Mouse (Mus musculus) stomach, embryonic 14.5 days (tissue): ENCODE data around the gene Spout1. TPM values are rescaled to one million over a fixed set of nuclear protein-coding genes. Genes with fewer than 3 reads are reported as not detected.

Source experiments
- ATAC-seq: fragments of 200-750 bp; cut with Nextera tagmentation; 2 replicates; pipeline ENCODE4 v1.8.0; 2017; ENCODE audit warnings: low read depth, moderate TSS enrichment; ENCODE audit not compliant: insufficient number of reproducible peaks, insufficient read depth, low FRiP score
- H3K27ac ChIP-seq: fragments of 300-500 bp; sonication (generic); 2 replicates; pipeline ENCODE4 v1.5.1; 2014; ENCODE audit warnings: mild to moderate bottlenecking, low read length, moderate library complexity, mixed read lengths
- H3K27me3 ChIP-seq: fragments of 300-500 bp; sonication (generic); 2 replicates; pipeline ENCODE4 v1.6.1; 2014; ENCODE audit warnings: low read length, control low read depth, mixed read lengths; ENCODE audit not compliant: control insufficient read depth, insufficient read depth
- H3K36me3 ChIP-seq: fragments of 300-500 bp; sonication (generic); 2 replicates; pipeline ENCODE4 v1.6.1; 2014; ENCODE audit warnings: mild to moderate bottlenecking, control low read depth, low read length, moderate library complexity, mixed read lengths; ENCODE audit not compliant: control insufficient read depth, insufficient read depth
- H3K4me1 ChIP-seq: fragments of 300-500 bp; sonication (generic); 2 replicates; pipeline ENCODE4 v1.6.1; 2014; ENCODE audit warnings: low read length, control low read depth, mixed read lengths; ENCODE audit not compliant: control insufficient read depth, insufficient read depth
- H3K4me2 ChIP-seq: fragments of 300-500 bp; sonication (generic); replicated peaks from 2 replicates; pipeline ENCODE4 v1.6.1; 2014; ENCODE audit warnings: low read depth, low read length, control low read depth
- H3K4me3 ChIP-seq: fragments of 300-500 bp; sonication (generic); 2 replicates; pipeline ENCODE4 v1.5.1; 2014; ENCODE audit warnings: low read depth, low read length, control low read depth
- H3K9ac ChIP-seq: fragments of 300-500 bp; sonication (generic); replicated peaks from 2 replicates; pipeline ENCODE4 v1.6.1; 2014; ENCODE audit warnings: low read depth, mild to moderate bottlenecking, control low read depth, low read length, moderate library complexity, mixed read lengths
- H3K9me3 ChIP-seq: fragments of 300-500 bp; sonication (generic); 2 replicates; pipeline ENCODE4 v1.6.1; 2016; ENCODE audit warnings: low read depth, low read length, control low read depth; ENCODE audit not compliant: control insufficient read depth
- WGBS: fragments of 180-500 bp; shearing (Covaris S2); extraction: QIAGEN DNeasy Blood & Tissue Kit; methylation state at CpG from one replicate; pipeline ENCODE4 v1.1.7; 2014; 5-methylcytosine and 5-hydroxymethylcytosine counted together
- polyA plus RNA-seq: library from polyadenylated mRNA; unstranded; fragments of >200 nt; fragmentation: Nextera tagmentation; extraction: Ambion mirVana; gene quantifications from 2 replicates; pipeline ENCODE4 v1.2.1, GENCODE M21; 2014

Gene Spout1
- polyA plus RNA-seq, 1 experiment from 2014 or later = 63.6 TPM

DNA sequence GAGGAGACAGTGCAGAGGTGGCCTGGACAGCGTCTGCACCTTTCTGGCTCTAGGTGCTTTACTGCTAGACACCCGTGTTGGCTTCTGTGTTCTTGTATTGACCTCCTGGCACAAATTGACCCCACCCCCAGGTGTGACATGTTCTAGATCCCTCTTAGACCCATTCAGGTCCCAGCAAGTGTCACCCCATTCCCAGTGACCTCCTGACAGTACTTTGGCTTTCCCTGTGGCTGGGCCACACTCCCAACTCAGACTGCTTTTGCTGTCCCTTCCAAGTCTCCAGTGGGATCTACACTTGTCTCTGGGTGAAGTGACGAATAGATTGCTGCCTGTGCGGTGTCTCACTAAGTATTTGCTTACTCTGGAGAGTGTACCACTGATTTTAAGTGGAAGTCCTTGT lies 29.1 kb upstream of the Spout1 start:
- H3K9ac ChIP-seq = no peak overlapping the region
- no peak for ATAC-seq
- H3K4me2 ChIP-seq = no peak overlapping the region
- H3K27ac ChIP-seq = no peak overlapping the region
- no peaks in the 10 kb centered on the region for H3K36me3 ChIP-seq
- H3K4me1 ChIP-seq = peaks cover 11% of the 10 kb centered on the region
- H3K27me3 ChIP-seq = no peaks in the 10 kb centered on the region
- no peak overlapping the region for H3K4me3 ChIP-seq
- H3K9me3 ChIP-seq = no peaks in the 10 kb centered on the region
- 81% methylated on average over 4 of the region's 4 CpGs for WGBS

DNA sequence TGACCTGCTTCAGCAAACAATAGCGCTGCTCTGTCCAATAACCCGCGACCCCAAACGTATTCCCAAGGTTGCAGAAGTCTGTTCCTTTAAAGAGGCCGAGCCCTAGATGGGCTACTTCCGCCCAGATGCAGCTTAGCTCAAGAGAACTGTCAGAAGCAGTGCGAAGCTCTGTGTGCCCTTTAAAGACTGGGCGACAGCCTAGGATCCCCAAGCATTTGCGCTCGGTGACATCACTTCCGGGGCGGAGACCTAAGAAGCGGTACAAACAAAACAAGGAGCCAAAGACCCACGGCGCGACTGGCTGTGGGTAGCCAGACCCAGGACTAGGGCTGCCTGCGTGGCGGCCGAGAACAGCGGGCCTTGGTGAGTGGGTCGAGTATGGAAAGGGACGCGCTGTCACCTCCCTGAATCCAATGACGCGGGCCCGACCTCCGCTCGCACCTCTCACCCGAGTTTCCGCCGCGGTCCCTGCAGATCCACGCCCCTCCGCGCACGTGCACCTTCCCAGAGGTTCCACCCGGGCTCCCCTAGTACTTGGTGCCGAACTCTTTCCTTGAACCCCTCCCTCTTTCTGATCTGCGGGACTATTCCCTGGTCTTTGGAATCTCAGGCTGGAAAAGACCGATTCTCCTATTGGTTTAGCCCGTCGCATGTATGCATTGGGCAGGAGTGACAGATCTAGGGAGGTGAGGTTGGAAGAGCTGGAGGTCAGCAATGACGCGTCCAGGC lies 27.5 kb upstream of the Spout1 start, which contains the start of gene Kyat1:
Kyat1 (minus strand) TSS at position 219 of the 729 bp plus-strand sequence.
- Histone ChIP-seq H3K9me3 (no peaks in the 10 kb centered on the region), H3K27ac (peak within 1 kb of the TSS; percentile 52; the same call in 1 of the 2 replicates), H3K4me3 (peak within 1 kb of the TSS; percentile 43), H3K4me2 (peak within 1 kb of the TSS; percentile 46), H3K27me3 (no peaks in the 10 kb centered on the region), H3K4me1 (peaks cover 11% of the 10 kb centered on the region), H3K36me3 (no peaks in the 10 kb centered on the region), H3K9ac (peak within 1 kb of the TSS; percentile 72)
- ATAC-seq = peak; percentile 91
- under 1% methylated on average over 44 of the region's 44 CpGs for WGBS

DNA sequence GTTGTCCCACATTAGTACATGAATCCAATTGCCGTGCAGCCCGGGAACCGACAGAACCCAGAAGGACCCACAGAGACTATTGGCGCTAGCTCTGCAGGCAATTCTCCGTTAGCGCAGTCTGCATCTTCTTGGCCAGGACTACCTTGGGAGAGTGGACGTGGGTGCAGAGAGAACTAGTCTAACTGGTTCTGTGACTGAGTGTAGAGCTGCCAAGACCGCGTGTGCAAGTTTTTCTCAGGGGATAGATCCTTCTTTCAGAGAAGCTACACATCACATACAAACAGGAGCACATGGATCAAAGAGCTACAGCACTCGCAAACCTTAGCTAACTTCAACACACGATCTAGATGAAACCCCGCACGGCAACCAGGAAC lies 27.0 kb upstream of the Spout1 start:
- Histone ChIP-seq H3K27ac (peak overlapping the region; percentile 52; the same call in 1 of the 2 replicates), H3K27me3 (no peaks in the 10 kb centered on the region), H3K9me3 (no peaks in the 10 kb centered on the region), H3K9ac (peak overlapping the region; percentile 72), H3K4me1 (peaks cover 13% of the 10 kb centered on the region), H3K36me3 (no peaks in the 10 kb centered on the region), H3K4me2 (peak overlapping the region; percentile 46), H3K4me3 (peak overlapping the region; percentile 43)
- peak; percentile 71 for ATAC-seq
- under 1% methylated on average over 13 of the region's 13 CpGs for WGBS

DNA sequence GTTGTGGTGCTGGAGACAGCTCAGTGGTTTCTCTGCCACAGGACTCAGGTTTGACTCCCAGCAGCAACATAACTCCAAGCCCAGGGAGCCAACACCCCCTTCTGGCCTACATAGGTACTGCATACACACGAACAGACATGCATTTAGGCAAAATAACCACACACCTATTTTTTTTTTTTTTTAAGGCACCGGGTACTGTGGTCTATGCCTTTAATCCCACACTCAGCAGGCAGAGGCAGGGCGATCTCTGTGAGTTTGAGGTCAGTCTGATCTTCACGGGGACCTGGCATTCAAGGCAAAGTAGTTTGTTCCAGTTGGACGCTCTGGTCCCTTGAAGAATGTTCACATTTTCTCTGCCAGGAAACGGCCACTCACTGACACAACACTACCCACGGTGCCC lies 25.2 kb upstream of the Spout1 start:
- Histone ChIP-seq H3K4me1 (peaks cover 13% of the 10 kb centered on the region), H3K27me3 (no peaks in the 10 kb centered on the region), H3K4me3 (no peak overlapping the region), H3K27ac (no peak overlapping the region), H3K9me3 (no peaks in the 10 kb centered on the region), H3K4me2 (no peak overlapping the region), H3K36me3 (no peaks in the 10 kb centered on the region), H3K9ac (no peak overlapping the region)
- no peak for ATAC-seq
- WGBS = 75% methylated on average over 7 of the region's 7 CpGs

DNA sequence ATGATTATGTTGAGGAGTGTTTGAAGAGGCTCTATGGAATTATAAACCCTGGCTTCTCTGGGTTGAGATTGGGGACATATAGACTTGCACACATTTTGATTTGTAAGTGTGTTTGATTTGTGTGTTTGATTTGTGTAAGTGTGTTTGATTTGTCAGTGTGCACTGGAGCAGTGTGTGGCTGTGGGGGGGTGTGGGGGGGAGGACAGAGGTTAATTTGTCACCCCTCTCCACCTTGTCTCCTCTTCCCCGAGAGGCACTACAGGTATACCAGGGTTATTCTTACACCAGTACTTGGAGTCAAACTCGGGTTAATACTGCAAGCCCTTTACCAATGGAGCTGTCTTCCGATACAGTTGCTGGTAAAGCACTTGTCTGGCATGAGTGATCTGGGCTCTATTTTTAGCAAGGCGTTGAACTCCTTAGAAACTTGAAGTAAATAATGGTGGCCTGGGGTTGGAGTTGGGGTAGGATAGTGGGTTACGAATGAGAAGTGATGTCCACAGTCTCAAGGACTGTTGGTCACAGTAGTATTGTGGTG lies 22.2 kb upstream of the Spout1 start:
- Histone ChIP-seq H3K9me3 (no peaks in the 10 kb centered on the region), H3K4me2 (no peak overlapping the region), H3K4me1 (peaks cover 10% of the 10 kb centered on the region), H3K36me3 (no peaks in the 10 kb centered on the region), H3K27ac (peak overlapping the region; percentile 39; the same call in 1 of the 2 replicates), H3K4me3 (no peak overlapping the region), H3K27me3 (no peaks in the 10 kb centered on the region), H3K9ac (no peak overlapping the region)
- ATAC-seq = no peak
- 57% methylated on average over 5 of the region's 5 CpGs for WGBS

DNA sequence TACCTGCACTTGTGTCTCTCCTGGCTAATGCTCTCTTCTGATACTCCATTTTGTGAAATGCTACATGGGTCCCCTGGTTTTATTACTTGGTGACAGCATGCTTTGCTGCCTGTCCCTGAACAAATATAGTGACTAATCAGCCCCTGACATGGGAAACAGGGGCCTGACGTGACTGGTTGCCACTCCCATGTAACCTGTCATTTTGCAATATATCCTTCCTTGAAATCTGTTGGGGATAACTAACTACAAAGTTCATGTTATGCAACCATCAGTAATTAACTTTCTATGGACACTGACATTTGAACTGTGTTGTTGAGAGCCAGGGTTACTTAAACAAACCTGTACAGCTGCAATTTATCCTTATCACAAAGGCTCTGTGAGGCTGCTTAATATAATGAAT lies 21.7 kb upstream of the Spout1 start:
- H3K9me3 ChIP-seq = no peaks in the 10 kb centered on the region
- no peaks in the 10 kb centered on the region for H3K27me3 ChIP-seq
- peaks cover 9% of the 10 kb centered on the region for H3K4me1 ChIP-seq
- H3K4me3 ChIP-seq = no peak overlapping the region
- H3K9ac ChIP-seq = no peak overlapping the region
- 38% methylated on average over 1 of the region's 1 CpGs for WGBS
- no peaks in the 10 kb centered on the region for H3K36me3 ChIP-seq
- H3K4me2 ChIP-seq = no peak overlapping the region
- peak overlapping the region; percentile 36; the same call in 1 of the 2 replicates for H3K27ac ChIP-seq
- ATAC-seq = peak; percentile 72; the same call in 1 of the 2 replicates

DNA sequence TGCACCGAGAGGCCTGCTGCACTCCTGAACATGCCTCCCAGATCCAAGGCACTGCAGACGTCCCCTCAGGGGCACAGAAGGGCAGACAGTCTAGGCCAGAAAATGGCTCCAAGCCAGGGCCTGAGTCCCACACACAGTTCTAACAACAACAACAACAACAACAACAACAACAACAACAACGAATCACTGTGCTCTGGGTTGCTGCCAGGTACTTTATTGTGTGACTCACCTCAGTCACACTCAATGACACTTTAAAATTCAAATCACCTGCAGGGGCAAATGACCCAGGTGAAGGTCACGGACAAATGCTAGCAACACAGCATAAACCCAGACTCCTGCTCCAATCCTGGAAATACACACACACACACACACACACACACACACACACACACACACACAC lies 19.8 kb upstream of the Spout1 start:
- 0 out of 2 replicates have a peak, but pooled peaks cover 3% of the 10 kb centered on the region for H3K4me1 ChIP-seq
- no peaks in the 10 kb centered on the region for H3K27me3 ChIP-seq
- H3K4me3 ChIP-seq = no peak overlapping the region
- no peak overlapping the region for H3K4me2 ChIP-seq
- no peak overlapping the region for H3K27ac ChIP-seq
- no peak overlapping the region for H3K9ac ChIP-seq
- no peaks in the 10 kb centered on the region for H3K36me3 ChIP-seq
- 69% methylated on average over 4 of the region's 4 CpGs for WGBS
- no peak for ATAC-seq
- H3K9me3 ChIP-seq = no peaks in the 10 kb centered on the region

DNA sequence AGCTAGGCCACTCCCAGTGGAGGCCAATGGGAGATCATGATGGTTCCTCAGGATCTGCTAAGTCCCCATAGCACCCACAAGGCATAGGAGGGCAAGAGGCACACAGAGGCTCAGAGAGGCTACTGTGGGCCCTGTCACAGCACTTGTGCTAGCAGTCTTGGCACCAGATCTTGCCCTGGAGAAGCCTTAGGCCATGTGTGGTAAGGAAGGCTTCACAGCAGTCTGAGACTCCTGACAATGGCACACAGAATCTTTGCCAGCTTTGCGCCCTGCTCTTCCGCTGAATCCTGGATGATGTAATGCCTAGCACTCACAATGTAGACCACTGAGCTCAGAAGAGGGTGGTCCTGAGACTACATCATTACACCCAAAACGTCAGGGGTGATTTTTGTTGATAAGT lies 16.4 kb upstream of the Spout1 start:
- 76% methylated on average over 3 of the region's 3 CpGs for WGBS
- Histone ChIP-seq H3K36me3 (no peaks in the 10 kb centered on the region), H3K9me3 (no peaks in the 10 kb centered on the region), H3K4me3 (no peak overlapping the region), H3K27ac (no peak overlapping the region), H3K4me2 (no peak overlapping the region), H3K4me1 (no peaks in the 10 kb centered on the region), H3K9ac (no peak overlapping the region), H3K27me3 (no peaks in the 10 kb centered on the region)
- ATAC-seq = no peak
